Mouse (Mus musculus) heart, embryonic 16.5 days (tissue): ENCODE measurements around the gene Sppl2a. TPM values are rescaled to one million over a fixed set of nuclear protein-coding genes. Genes with fewer than 3 reads are reported as not detected.
A peak's percentile ranks its signal among the peaks of the same experiment; 100 is the strongest.
"Not testable (repeated sequence)": the region's sequence is repeated elsewhere in the genome, so short reads cannot be mapped to it uniquely, and the experiment has no call there.

Experiments
- ATAC-seq: fragments of 200-750 bp; cut with Nextera tagmentation; replicated peaks from 2 replicates; pipeline ENCODE4 v1.8.0; 2017; ENCODE audit warnings: moderate number of reproducible peaks; ENCODE audit not compliant: insufficient read depth, low FRiP score; ENCODE audit errors: extremely low read depth
- H3K27ac ChIP-seq: fragments of 300-500 bp; sonication (generic); 2 replicates; pipeline ENCODE4 v1.5.1; 2014; ENCODE audit warnings: mild to moderate bottlenecking, low read length, control low read depth, moderate library complexity
- H3K27me3 ChIP-seq: fragments of 300-500 bp; sonication (generic); 2 replicates; pipeline ENCODE4 v1.6.1; 2014; ENCODE audit warnings: low read length, mixed read lengths; ENCODE audit not compliant: control insufficient read depth, insufficient read depth
- H3K36me3 ChIP-seq: fragments of 300-500 bp; sonication (generic); 2 replicates; pipeline ENCODE4 v1.6.1; 2014; ENCODE audit not compliant: control insufficient read depth, insufficient read depth
- H3K4me1 ChIP-seq: fragments of 300-500 bp; sonication (generic); 2 replicates; pipeline ENCODE4 v1.6.1; 2014; ENCODE audit warnings: low read length, mixed read lengths; ENCODE audit not compliant: control insufficient read depth, insufficient read depth
- H3K4me2 ChIP-seq: fragments of 300-500 bp; sonication (generic); 2 replicates; pipeline ENCODE4 v1.6.1; 2014; ENCODE audit warnings: low read depth, mild to moderate bottlenecking, control low read depth, low read length
- H3K4me3 ChIP-seq: fragments of 300-500 bp; sonication (generic); 2 replicates; pipeline ENCODE4 v1.5.1; 2014; ENCODE audit warnings: mild to moderate bottlenecking, control low read depth, low read length
- H3K9ac ChIP-seq: fragments of 300-500 bp; sonication (generic); 2 replicates; pipeline ENCODE4 v1.6.1; 2014; ENCODE audit warnings: low read length, control low read depth
- H3K9me3 ChIP-seq: fragments of 300-500 bp; sonication (generic); replicated peaks from 2 replicates; pipeline ENCODE4 v1.6.1; 2016; ENCODE audit warnings: low read length; ENCODE audit not compliant: control insufficient read depth
- WGBS: fragments of 180-500 bp; shearing (Covaris S2); extraction: QIAGEN DNeasy Blood & Tissue Kit; methylation state at CpG from one replicate; pipeline ENCODE4 v1.1.7; 2014; 5-methylcytosine and 5-hydroxymethylcytosine counted together
- polyA plus RNA-seq: library from polyadenylated mRNA; unstranded; fragments of >200 nt; fragmentation: Nextera tagmentation; extraction: Ambion mirVana; gene quantifications from 2 replicates; pipeline ENCODE4 v1.2.1, GENCODE M21; 2015

Gene Sppl2a
- polyA plus RNA-seq, 1 experiment from 2014 or later, result 43.6 TPM

DNA sequence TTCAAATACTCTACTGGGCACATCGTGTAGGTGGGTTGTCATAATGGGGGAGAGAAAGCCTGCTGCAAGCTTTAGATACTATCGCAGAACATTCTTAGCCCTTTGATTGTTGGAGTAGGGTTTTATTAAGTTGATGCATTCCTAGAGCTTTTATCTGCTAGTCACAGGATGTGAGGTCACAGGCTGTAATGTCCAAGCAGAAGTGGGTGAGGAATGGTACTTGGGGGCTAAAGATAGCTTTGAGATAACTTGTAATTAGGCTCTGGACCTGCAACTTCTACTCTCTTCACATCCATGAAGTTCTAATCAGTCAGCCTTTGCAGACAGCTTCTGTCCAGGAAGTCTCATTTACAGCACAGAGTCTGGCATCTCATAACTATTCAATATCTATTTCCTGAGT, 47.2 kb downstream of the Sppl2a start:
- peak overlapping the region; percentile 40 for H3K27ac ChIP-seq
- H3K9me3 ChIP-seq, result no peaks in the 10 kb centered on the region
- no peak overlapping the region for H3K9ac ChIP-seq
- WGBS, result 19% methylated on average over 2 of the region's 2 CpGs
- H3K36me3 ChIP-seq, result no peaks in the 10 kb centered on the region
- H3K27me3 ChIP-seq, result no peaks in the 10 kb centered on the region
- no peak overlapping the region for H3K4me3 ChIP-seq
- ATAC-seq, result peak; percentile 77
- H3K4me1 ChIP-seq, result peaks cover 12% of the 10 kb centered on the region
- peak overlapping the region; percentile 7; the same call in 1 of the 2 replicates for H3K4me2 ChIP-seq

DNA sequence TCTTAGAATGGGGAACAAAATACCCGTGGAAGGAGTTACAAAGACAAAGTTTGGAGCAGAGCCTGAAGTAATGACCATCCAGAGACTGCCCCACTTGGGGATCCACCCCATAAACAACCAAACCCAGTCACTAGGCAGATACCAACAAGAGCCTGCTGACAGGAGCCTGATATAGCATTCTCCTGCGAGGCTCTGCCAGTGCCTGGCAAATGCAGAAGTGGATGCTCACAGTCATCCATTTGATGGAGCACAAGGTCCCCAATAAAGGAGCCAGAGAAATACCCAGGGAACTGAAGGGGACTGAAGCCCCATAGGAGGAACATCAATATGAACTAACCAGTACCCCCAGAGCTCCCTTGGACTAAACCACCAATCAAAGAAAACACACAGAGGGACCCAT, 50.3 kb downstream of the Sppl2a start:
- 33% methylated on average over 2 of the region's 2 CpGs for WGBS
- peaks cover 12% of the 10 kb centered on the region for H3K4me1 ChIP-seq
- not testable (repeated sequence) for ATAC-seq, H3K4me2 ChIP-seq, H3K9me3 ChIP-seq, H3K27ac ChIP-seq, H3K27me3 ChIP-seq, H3K9ac ChIP-seq, H3K4me3 ChIP-seq, H3K36me3 ChIP-seq

DNA sequence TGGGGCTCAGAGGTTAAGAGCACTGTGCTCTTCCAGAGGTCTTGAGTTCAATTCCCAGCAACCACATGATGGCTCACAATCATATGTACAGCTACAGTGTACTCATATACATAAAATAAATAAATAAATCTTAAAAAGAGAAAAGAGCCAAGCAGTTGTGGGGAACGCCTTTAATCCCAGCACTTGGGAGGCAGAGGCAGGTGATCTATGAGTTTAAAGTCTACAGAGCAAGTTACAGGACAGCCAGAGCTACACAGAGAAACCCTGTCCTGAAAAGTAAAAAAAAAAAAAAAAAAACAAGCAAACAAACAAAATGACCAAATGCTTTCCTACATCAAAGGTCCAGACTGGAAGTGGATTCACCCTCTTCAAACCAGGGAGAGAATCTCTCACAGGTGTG, 55.0 kb downstream of the Sppl2a start:
- no peak overlapping the region for H3K4me3 ChIP-seq
- no peak overlapping the region for H3K27ac ChIP-seq
- no peaks in the 10 kb centered on the region for H3K27me3 ChIP-seq
- H3K9ac ChIP-seq, result no peak overlapping the region
- no peaks in the 10 kb centered on the region for H3K36me3 ChIP-seq
- WGBS, result 94% methylated on average over 1 of the region's 1 CpGs
- no peaks in the 10 kb centered on the region for H3K9me3 ChIP-seq
- H3K4me1 ChIP-seq, result peaks cover 15% of the 10 kb centered on the region
- no peak overlapping the region for H3K4me2 ChIP-seq
- ATAC-seq, result no peak

DNA sequence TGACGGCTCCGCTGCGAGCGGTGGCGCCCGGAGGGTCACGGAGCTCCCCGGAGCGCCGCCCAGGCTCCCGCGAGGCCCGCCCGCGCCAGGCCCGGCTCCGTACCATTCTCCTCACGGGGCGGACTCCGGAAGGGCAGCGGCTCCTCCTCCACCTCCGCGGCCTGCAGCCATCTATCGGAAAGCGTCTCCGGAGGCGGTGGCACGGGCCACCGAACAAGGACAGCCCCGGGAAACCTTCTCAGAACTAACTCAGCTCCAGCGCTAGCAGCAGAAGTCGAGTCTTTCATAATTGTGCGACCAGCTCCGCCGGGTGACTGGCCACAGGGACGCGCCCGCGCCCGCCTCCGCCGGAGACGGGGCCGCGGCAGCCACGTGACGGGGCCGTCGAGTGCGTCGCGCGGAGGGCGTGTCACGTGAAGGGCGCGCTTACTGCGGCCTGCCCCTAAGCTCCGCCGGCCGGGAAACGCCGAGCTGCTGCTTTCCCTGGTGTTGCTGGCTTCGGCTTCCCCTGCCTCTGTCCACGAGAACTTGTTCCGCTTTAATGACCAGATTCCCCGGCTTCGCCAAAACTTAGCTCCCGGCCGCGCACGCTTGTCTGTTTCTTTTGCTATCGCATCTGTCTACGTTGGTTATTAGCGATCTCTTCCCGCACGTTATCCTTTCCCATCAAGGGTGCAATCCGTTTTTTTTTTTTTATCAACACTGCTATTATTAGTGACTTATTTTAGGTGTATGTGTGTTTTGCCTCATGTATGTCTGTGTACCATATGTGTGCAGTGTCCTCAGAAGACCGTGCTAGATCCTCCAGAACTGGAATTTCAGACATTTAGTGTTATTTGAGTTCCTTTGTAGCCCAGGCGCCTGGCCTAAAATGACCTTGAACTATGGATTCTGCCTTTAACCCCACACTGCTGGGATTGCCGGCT, 56.9 kb downstream of the Sppl2a start, which contains the start of gene Trpm7:
TSS of gene Trpm7 (minus strand) at position 360 of the 926 bp plus-strand sequence.
- H3K4me1 ChIP-seq, result peaks cover 18% of the 10 kb centered on the region
- H3K36me3 ChIP-seq, result no peaks in the 10 kb centered on the region
- peak within 1 kb of the TSS; percentile 87 for H3K4me3 ChIP-seq
- H3K27ac ChIP-seq, result peak within 1 kb of the TSS; percentile 99
- H3K27me3 ChIP-seq, result no peaks in the 10 kb centered on the region
- H3K4me2 ChIP-seq, result peak within 1 kb of the TSS; percentile 79
- no peaks in the 10 kb centered on the region for H3K9me3 ChIP-seq
- peak within 1 kb of the TSS; percentile 96 for H3K9ac ChIP-seq
- ATAC-seq, result peak; percentile 97
- under 1% methylated on average over 77 of the region's 81 CpGs for WGBS

DNA sequence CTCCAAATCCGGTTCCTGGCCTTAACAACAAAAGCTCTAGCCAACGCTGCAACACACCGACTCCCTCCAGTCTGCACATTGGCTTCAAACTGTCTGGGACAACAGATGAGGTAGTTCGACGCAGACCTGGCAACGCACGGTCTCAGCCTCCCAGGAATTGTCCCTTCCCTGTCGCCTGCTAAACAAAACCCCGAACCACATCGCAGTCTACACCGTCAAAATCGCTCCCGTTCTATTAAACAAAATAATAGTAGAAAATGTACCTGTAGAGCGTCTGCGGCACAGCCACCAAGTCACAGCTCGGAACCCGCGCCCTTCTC, 57.6 kb downstream of the Sppl2a start:
- Histone ChIP-seq H3K27ac (peak overlapping the region; percentile 99), H3K36me3 (no peaks in the 10 kb centered on the region), H3K4me3 (peak overlapping the region; percentile 87), H3K4me1 (peaks cover 18% of the 10 kb centered on the region), H3K4me2 (peak overlapping the region; percentile 79), H3K9me3 (no peaks in the 10 kb centered on the region), H3K27me3 (no peaks in the 10 kb centered on the region), H3K9ac (peak overlapping the region; percentile 96)
- ATAC-seq, result peak; percentile 33
- WGBS, result under 1% methylated on average over 18 of the region's 18 CpGs

DNA sequence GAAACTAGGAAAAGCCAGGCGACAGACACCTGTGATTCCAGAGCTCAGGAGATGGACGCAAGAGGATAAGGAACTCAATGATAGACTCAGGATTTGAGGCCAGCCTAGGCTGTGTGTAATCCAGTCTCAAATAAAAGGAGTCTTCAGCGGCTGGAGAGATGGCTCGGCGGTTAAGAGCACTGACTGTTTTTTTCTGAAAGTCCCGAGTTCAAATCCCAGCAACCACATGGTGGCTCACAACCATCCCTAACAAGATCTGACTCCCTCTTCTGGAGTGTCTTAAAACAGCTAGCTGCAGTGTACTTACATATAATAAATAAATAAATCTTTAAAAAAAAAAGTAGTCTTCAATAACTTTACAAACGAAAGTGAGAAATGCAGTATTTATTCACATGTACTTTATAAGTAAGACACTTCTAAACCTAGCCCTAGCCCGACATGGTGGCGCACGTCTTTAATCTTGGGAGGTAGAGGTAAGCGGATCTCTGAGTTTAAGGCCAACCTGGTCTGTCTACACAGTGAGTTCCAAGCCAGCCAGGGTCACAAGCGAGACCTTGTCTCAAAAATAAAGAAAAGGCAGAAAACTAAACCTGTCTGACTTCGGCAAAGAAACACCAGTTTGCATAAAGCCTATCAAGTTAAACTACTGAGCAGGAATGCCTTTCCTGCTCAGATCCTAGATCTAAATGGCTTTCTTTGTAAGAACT, 58.1 kb downstream of the Sppl2a start:
- H3K27me3 ChIP-seq, result no peaks in the 10 kb centered on the region
- no peaks in the 10 kb centered on the region for H3K9me3 ChIP-seq
- H3K9ac ChIP-seq, result peak overlapping the region; percentile 96
- ATAC-seq, result no peak
- H3K4me3 ChIP-seq, result peak overlapping the region; percentile 87
- peak overlapping the region; percentile 99 for H3K27ac ChIP-seq
- peak overlapping the region; percentile 79 for H3K4me2 ChIP-seq
- WGBS, result 22% methylated on average over 13 of the region's 13 CpGs
- H3K4me1 ChIP-seq, result peaks cover 18% of the 10 kb centered on the region
- no peaks in the 10 kb centered on the region for H3K36me3 ChIP-seq

DNA sequence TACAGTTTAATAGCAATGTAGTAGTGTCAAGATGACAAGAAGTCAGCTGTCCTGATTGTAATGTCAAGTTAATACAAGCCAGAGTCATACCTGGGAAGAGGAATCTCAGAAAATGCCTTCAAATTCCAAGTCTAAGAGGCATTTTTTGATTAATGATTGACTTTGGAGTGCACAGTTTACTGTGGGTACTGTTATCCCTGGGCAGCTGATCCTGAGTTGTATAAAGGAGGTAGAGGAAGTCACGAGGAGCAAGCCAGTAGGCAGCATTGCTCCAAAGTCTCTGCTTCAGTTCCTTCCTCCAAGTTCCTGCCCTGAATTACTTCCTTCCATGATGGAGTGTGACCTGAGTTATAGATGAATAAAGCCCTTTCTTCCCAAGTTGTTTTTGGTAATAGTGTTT, 66.7 kb downstream of the Sppl2a start:
- Histone ChIP-seq H3K9ac (no peak overlapping the region), H3K27ac (no peak overlapping the region), H3K9me3 (peaks cover 3% of the 10 kb centered on the region; the same call in 1 of the 2 replicates), H3K4me2 (no peak overlapping the region), H3K4me3 (no peak overlapping the region), H3K4me1 (peaks cover 7% of the 10 kb centered on the region), H3K36me3 (no peaks in the 10 kb centered on the region), H3K27me3 (no peaks in the 10 kb centered on the region)
- 73% methylated on average over 1 of the region's 1 CpGs for WGBS
- no peak for ATAC-seq

DNA sequence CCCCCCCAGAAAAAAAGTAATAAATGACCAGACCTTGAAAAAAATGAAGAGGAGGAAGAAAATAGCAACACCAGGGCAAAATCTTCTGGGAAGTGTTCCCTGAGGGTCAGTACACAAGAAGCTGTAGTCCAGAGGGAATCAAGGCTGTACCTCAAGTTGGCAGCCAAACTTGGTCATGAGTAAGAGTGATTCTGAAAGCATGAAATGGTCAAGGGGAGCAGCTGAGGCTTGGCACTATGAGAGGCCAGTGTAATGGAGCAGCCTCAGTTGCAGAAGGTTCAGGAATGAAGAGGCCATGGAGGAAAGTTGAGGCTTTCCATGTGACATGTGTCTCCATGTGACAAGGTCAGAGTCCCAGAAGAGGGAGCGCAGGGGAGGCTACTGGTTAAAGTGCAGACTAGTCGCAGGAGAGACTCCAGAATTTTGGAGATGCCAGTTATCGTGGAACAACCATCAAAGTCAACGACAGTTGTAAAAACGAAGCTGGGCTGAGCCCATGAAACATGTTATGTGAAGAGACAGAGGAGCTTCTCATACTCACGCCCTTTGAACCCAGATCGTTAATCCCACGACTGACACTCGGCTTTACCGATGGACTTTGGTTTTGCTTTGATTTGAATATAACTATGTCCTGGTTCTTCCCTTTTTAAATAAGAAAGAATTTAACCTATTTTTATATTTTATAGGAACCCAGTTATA, 67.4 kb downstream of the Sppl2a start:
- no peak for ATAC-seq
- Histone ChIP-seq H3K9me3 (peaks cover 3% of the 10 kb centered on the region; the same call in 1 of the 2 replicates), H3K4me2 (no peak overlapping the region), H3K36me3 (no peaks in the 10 kb centered on the region), H3K27me3 (no peaks in the 10 kb centered on the region), H3K27ac (no peak overlapping the region), H3K9ac (no peak overlapping the region), H3K4me3 (no peak overlapping the region), H3K4me1 (peaks cover 7% of the 10 kb centered on the region)
- WGBS, result 91% methylated on average over 10 of the region's 10 CpGs
